Mouse (Mus musculus) R1 (cell line): Measurements from ENCODE around the gene Krt26.

Experiments
- DNase-seq: peaks from one replicate; pipeline ENCODE4 v3.0.0-alpha.2; 2018; ENCODE audit warnings: low read depth, low spot score

The Krt26 gene

GRCm38 (mm10) chr11:99284833-99285312 is 52.9 kb downstream of the Krt26 start, which contains the start of gene Krt24:
Gene Krt24, minus strand, starts transcription at chr11:99285262.
- DNase-seq = no peak

GRCm38 (mm10) chr11:99284011-99284410 is 53.8 kb downstream of the Krt26 start:
- DNase-seq = no peak

- no peak for DNase-seq
These were observed 54.4 kb downstream of the Krt26 start for GRCm38 (mm10) chr11:99283334-99283733.

- no peak for DNase-seq
These were observed 56.6 kb downstream of the Krt26 start for GRCm38 (mm10) chr11:99281116-99281515.

GRCm38 (mm10) chr11:99279986-99280385 is 57.8 kb downstream of the Krt26 start:
- DNase-seq = no peak
